Mouse (Mus musculus): ENCODE measurements at regions not wholly inside any gene's neighbourhood (a gene's known extent, or its start where the extent isn't known, plus 50 kb on each side); places are given as distances from the start of the nearest gene placed in this dataset.

DNA sequence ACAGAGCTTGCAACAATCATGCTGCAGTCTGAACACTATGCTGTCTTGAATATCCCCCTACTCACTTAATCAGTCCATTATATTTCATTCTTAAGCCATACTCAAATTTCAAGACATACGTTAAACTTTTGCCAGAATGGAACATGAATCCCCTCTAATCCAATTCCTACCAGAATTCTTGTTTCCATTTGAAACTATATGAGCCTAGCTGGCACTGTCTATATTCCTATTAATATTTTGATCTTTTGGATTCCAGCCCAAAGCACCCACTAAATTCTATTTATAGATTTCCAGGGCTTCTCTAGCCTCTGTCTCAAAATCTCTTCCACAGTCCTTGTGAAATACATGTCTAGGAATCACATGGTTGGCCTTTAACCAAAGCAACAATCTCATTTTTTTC lies 528.9 kb upstream of the Id2 start:
- TF ChIP-seq CTCF (IDR thresholded peaks at IDR 0.05; ENCODE audit: insufficient read depth, low read depth, low read length) (no peak), POLR2A (IDR thresholded peaks at IDR 0.05; ENCODE audit: insufficient read depth, low read depth, low read length) (no peak)
